Comparison of ENCODE assay signal across 8 mouse cellular contexts in the genomic region with DNA sequence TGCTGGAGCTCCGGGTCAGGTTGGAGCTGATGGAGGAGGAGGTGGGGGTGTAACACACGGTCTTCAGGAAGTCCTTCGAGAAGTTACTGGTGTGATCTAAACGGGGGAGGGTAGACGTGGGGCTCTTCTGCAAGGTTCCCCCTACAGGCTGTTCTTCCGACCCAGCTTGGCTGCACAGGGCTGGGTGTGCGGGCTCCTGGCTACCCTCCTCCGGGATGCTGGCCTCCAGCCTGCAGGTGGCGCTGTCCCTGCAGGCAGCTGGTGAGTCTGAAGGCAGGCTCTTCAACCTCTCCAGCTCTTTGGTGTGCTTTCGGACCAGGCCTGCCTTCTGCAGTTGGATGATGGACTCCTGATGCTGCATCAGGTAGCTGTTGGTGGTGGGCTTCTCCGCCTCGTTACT. TPM values are rescaled to one million over a fixed set of nuclear protein-coding genes. Genes with fewer than 3 reads are reported as not detected.
A peak's percentile ranks its signal among the peaks of the same experiment; 100 is the strongest.
DNase-seq lines count a peak whose midpoint lies in the region; ATAC-seq and TF ChIP-seq lines count a peak whose summit lies in the region.

No protein-coding gene starts in this region.

- no peak overlapping the region for H3K27ac ChIP-seq in intestine, postnatal 0 days (ENCODE audit: low read depth, low read length)
- no peak overlapping the region for H3K27ac ChIP-seq in intestine, embryonic 15.5 days

- H3K36me3 ChIP-seq in intestine, postnatal 0 days (ENCODE audit: control insufficient read depth, insufficient read depth): peaks cover 61% of the 10 kb centered on the region
- H3K36me3 ChIP-seq in intestine, embryonic 15.5 days: peaks cover 33% of the 10 kb centered on the region

- no peak overlapping the region for H3K4me2 ChIP-seq in intestine, postnatal 0 days (replicated peaks; ENCODE audit: low read depth)
- H3K4me2 ChIP-seq in intestine, embryonic 15.5 days (replicated peaks): no peak overlapping the region

- ATAC-seq in intestine, postnatal 0 days: 0 out of 2 replicates have a peak, but pooled peaks have one; percentile 19
- no peak for ATAC-seq in intestine, embryonic 15.5 days

- peak; percentile 56 to 57 for DNase-seq in B cell, adult 2 months
- DNase-seq in R1 (ENCODE audit: low read depth, low spot score): peak; percentile 96
- peak; percentile 32 for DNase-seq in lung, postnatal 14 days
- DNase-seq in urinary bladder, postnatal 25 days (ENCODE audit: low spot score): no peak
- DNase-seq in gastrocnemius, adult 8-10 months (ENCODE audit: low spot score in 2 of 2): no peak
- no peak for DNase-seq in cerebellum, adult 9-11 months

- H3K27me3 ChIP-seq in intestine, postnatal 0 days (replicated peaks; ENCODE audit: control insufficient read depth, insufficient read depth, low read length): no peaks in the 10 kb centered on the region
- no peaks in the 10 kb centered on the region for H3K27me3 ChIP-seq in intestine, embryonic 15.5 days (replicated peaks)

- H3K9ac ChIP-seq in intestine, postnatal 0 days (ENCODE audit: low read depth, low read length): no peak overlapping the region
- H3K9ac ChIP-seq in intestine, embryonic 15.5 days: no peak overlapping the region

- no peaks in the 10 kb centered on the region for H3K9me3 ChIP-seq in intestine, postnatal 0 days (ENCODE audit: control insufficient read depth)
- H3K9me3 ChIP-seq in intestine, embryonic 15.5 days: no peaks in the 10 kb centered on the region

- no peaks in the 10 kb centered on the region for H3K4me1 ChIP-seq in intestine, postnatal 0 days (replicated peaks; ENCODE audit: control insufficient read depth, insufficient read depth, low read length)
- H3K4me1 ChIP-seq in intestine, embryonic 15.5 days (replicated peaks): no peaks in the 10 kb centered on the region

- TF ChIP-seq CTCF in intestine, postnatal 0 days (IDR thresholded peaks at IDR 0.05; ENCODE audit: low read depth): peak; percentile 72

- 85% methylated on average over 12 of the region's 12 CpGs for WGBS in intestine, postnatal 0 days
- 81% methylated on average over 12 of the region's 12 CpGs for WGBS in intestine, embryonic 15.5 days

- H3K4me3 ChIP-seq in intestine, postnatal 0 days (ENCODE audit: low read depth, low read length): no peak overlapping the region
- no peak overlapping the region for H3K4me3 ChIP-seq in intestine, embryonic 15.5 days (replicated peaks)

RNA-seq across cellular contexts. Expression of a gene that starts 34.0 kb away (rescaled TPM):
- polyA plus RNA-seq in intestine, postnatal 0 days (2015; fragmentation: Nextera tagmentation; extraction: Ambion mirVana): 116 and 127 TPM in 2 replicates
- 167 and 173 TPM in 2 replicates for polyA plus RNA-seq in intestine, embryonic 15.5 days (2015; fragmentation: Nextera tagmentation; extraction: Ambion mirVana)
- total RNA-seq in gastrocnemius, adult 8-10 months (2022): 1 to 10 TPM; 7.0 to 9.8 (median 8.2) TPM

RNA-seq across cellular contexts. Expression of a gene that starts 51.1 kb away (rescaled TPM):
- 5.1 TPM in 2 replicates for polyA plus RNA-seq in intestine, postnatal 0 days (2015; fragmentation: Nextera tagmentation; extraction: Ambion mirVana)
- 10.1 and 11.8 TPM in 2 replicates for polyA plus RNA-seq in intestine, embryonic 15.5 days (2015; fragmentation: Nextera tagmentation; extraction: Ambion mirVana)
- total RNA-seq in gastrocnemius, adult 8-10 months (2022): 1 to 10 TPM; 6.3 to 9.8 (median 6.9) TPM

Comparison
In these comparisons a context has a peak if more than half of its experiments do, and no peak if none do; other contexts are left out.
1. DNase-seq: peak in B cell, adult 2 months (2 of 2), R1 (single experiment) and lung, postnatal 14 days (single experiment); none in urinary bladder, postnatal 25 days (single experiment), gastrocnemius, adult 8-10 months (0 of 2) and cerebellum, adult 9-11 months (single experiment).